Mouse (Mus musculus): ENCODE data around the gene Tifab. TPM values are rescaled to one million over a fixed set of nuclear protein-coding genes. Genes with fewer than 3 reads are reported as not detected.

The Tifab gene
- polyA plus RNA-seq (2012), result 19.5 and 61.3 TPM in 2 replicates

DNA sequence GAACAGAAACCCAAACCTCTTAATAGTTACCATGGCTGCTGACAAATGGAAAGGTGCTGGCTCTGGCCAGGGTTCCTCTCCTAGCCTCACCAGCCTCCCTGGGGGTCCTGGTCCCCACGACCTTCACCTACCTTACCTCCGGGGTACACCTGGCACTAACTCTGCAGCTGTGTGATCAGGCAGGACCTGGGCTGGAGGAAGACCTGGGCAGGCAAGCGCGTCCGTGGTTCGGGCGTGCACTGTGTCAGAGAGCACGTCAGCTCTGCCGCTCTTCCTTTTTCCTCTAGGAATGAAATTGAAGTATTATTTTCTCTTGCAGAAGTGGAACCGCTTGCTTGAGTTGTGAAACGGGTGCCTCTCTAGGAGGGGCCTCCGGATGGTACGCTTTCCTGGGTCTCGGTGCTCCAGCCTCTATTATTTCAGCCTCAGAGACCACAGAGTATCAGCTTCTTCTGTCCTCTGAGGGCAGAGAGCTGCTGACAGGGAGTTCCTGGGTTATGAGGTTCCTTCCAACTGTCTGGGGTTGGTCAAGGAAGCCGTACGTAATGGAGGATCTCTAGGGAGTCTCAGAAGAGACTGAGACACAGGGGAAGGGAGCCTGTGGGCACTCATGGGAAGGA is at the start of gene Tifab:
Gene Tifab, minus strand, starts transcription at position 470 of the 620 bp plus-strand sequence.

DNA sequence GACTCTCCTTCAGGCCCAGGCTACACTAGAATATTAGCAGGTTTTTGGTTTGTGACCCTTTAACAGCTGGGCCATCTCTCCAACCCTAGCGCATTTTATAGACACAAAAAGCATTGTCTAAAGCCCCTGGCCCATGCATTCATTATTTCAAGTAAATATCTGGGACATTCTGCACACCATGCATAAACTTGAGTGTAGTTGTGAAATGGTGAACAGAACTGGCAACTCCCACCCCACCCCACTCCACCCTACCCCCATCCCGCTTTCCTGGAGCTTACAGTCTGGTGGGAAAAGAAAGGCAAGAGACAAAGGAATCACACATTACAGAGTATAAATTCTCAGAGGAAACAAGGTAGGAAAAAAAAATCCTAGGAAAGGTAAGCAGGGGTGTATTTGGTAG is 42.5 kb downstream of the Tifab start, which contains the start of gene H2afy:
Gene H2afy, minus strand, starts transcription at position 162 of the 400 bp plus-strand sequence.

Other genes with a start within 250 kb of the Tifab start
- 2,326 and 2,627 TPM in 2 replicates for gene H2afy, start 42.5 kb downstream of the Tifab start, polyA plus RNA-seq (2012)
- gene Neurog1, start 73.3 kb upstream of the Tifab start, polyA plus RNA-seq (2012), result not detected in 2 replicates
- gene Cxcl14, start 117.7 kb upstream of the Tifab start, polyA plus RNA-seq (2012), result 0.08 TPM in 1 of 2 replicates, not detected in the other
- not detected in 2 replicates for gene Gm3045, start 247.7 kb upstream of the Tifab start, polyA plus RNA-seq (2012)